Mouse (Mus musculus): Measurements from ENCODE around the gene Brd1. TPM values are rescaled to one million over a fixed set of nuclear protein-coding genes. Genes with fewer than 3 reads are reported as not detected.
"Not testable (repeated sequence)": the region's sequence is repeated elsewhere in the genome, so short reads cannot be mapped to it uniquely, and the experiment has no call there.

Brd1 gene
- total RNA-seq, 4 experiments from 2014 or later: 49.0 to 55.6 (median 53.4) TPM

GRCm38 (mm10) chr15:88730717-88731116, 3.3 kb downstream of the Brd1 start:
- DNase-seq (ENCODE audit: low spot score in 2 of 2): no peak

- DNase-seq (ENCODE audit: low spot score in 2 of 2): no peak
Observed at GRCm38 (mm10) chr15:88727204-88727603, 6.8 kb downstream of the Brd1 start.

- no peak for DNase-seq (ENCODE audit: low spot score in 2 of 2)
Observed at GRCm38 (mm10) chr15:88725036-88725435, 9.0 kb downstream of the Brd1 start.

GRCm38 (mm10) chr15:88724311-88724710, 9.7 kb downstream of the Brd1 start:
- no peak for DNase-seq (ENCODE audit: low spot score in 2 of 2)

GRCm38 (mm10) chr15:88723205-88723604, 10.8 kb downstream of the Brd1 start:
- DNase-seq (ENCODE audit: low spot score in 2 of 2): no peak

GRCm38 (mm10) chr15:88717239-88717638, 16.8 kb downstream of the Brd1 start:
- DNase-seq (ENCODE audit: low spot score in 2 of 2): no peak

- DNase-seq (ENCODE audit: low spot score in 2 of 2): no peak
Observed at GRCm38 (mm10) chr15:88716350-88716749, 17.7 kb downstream of the Brd1 start.

GRCm38 (mm10) chr15:88714021-88714589, 19.9 kb downstream of the Brd1 start:
- no peak for DNase-seq (ENCODE audit: low spot score in 2 of 2)

- DNase-seq (ENCODE audit: low spot score in 2 of 2): no peak
Observed at GRCm38 (mm10) chr15:88712501-88712900, 21.5 kb downstream of the Brd1 start.

GRCm38 (mm10) chr15:88709878-88710277, 24.2 kb downstream of the Brd1 start:
- DNase-seq (ENCODE audit: low spot score in 2 of 2): no peak

- DNase-seq (ENCODE audit: low spot score in 2 of 2): no peak
Observed at GRCm38 (mm10) chr15:88708657-88709511, 25.1 kb downstream of the Brd1 start.

- DNase-seq (ENCODE audit: low spot score in 2 of 2): no peak
Observed at GRCm38 (mm10) chr15:88708204-88708603, 25.8 kb downstream of the Brd1 start.

- not testable (repeated sequence) for DNase-seq (ENCODE audit: low spot score in 2 of 2)
Observed at GRCm38 (mm10) chr15:88706987-88707386, 27.0 kb downstream of the Brd1 start.

- DNase-seq (ENCODE audit: low spot score in 2 of 2): no peak
Observed at GRCm38 (mm10) chr15:88706320-88706719, 27.7 kb downstream of the Brd1 start.

GRCm38 (mm10) chr15:88704284-88704683, 29.7 kb downstream of the Brd1 start:
- DNase-seq (ENCODE audit: low spot score in 2 of 2): no peak

GRCm38 (mm10) chr15:88702501-88702900, 31.5 kb downstream of the Brd1 start:
- DNase-seq (ENCODE audit: low spot score in 2 of 2): no peak

GRCm38 (mm10) chr15:88700759-88701158, 33.3 kb downstream of the Brd1 start:
- no peak for DNase-seq (ENCODE audit: low spot score in 2 of 2)

- DNase-seq (ENCODE audit: low spot score in 2 of 2): no peak
Observed at GRCm38 (mm10) chr15:88699508-88699907, 34.5 kb downstream of the Brd1 start.

- no peak for DNase-seq (ENCODE audit: low spot score in 2 of 2)
Observed at GRCm38 (mm10) chr15:88697586-88697985, 36.4 kb downstream of the Brd1 start.

- DNase-seq (ENCODE audit: low spot score in 2 of 2): no peak
Observed at GRCm38 (mm10) chr15:88696055-88696454, 38.0 kb downstream of the Brd1 start.

GRCm38 (mm10) chr15:88694033-88694432, 40.0 kb downstream of the Brd1 start:
- DNase-seq (ENCODE audit: low spot score in 2 of 2): no peak

GRCm38 (mm10) chr15:88692720-88693119, 41.3 kb downstream of the Brd1 start:
- no peak for DNase-seq (ENCODE audit: low spot score in 2 of 2)

GRCm38 (mm10) chr15:88691129-88691528, 42.9 kb downstream of the Brd1 start:
- DNase-seq (ENCODE audit: low spot score in 2 of 2): no peak
